Mouse (Mus musculus) lung, postnatal 0 days (tissue): ENCODE results near the gene Krt25. TPM values are rescaled to one million over a fixed set of nuclear protein-coding genes. Genes with fewer than 3 reads are reported as not detected.

Source experiments
- ATAC-seq: fragments of 200-750 bp; cut with Nextera tagmentation; 2 replicates; pipeline ENCODE4 v1.8.0; 2017; ENCODE audit warnings: moderate library complexity
- DNase-seq: peaks from one replicate; pipeline ENCODE4 v3.0.0-alpha.2; 2016; ENCODE audit warnings: low spot score
- H3K27ac ChIP-seq: fragments of 300-500 bp; sonication (generic); 2 replicates; pipeline ENCODE4 v1.5.1; 2014; ENCODE audit warnings: antibody characterized with exemption, mild to moderate bottlenecking, low read length, mixed read lengths
- H3K27me3 ChIP-seq: fragments of 300-500 bp; sonication (generic); replicated peaks from 2 replicates; pipeline ENCODE4 v1.6.1; 2014; ENCODE audit warnings: low read length, mixed read lengths; ENCODE audit not compliant: insufficient read depth
- H3K36me3 ChIP-seq: fragments of 300-500 bp; sonication (generic); 2 replicates; pipeline ENCODE4 v1.6.1; 2014; ENCODE audit warnings: low read length, mixed read lengths; ENCODE audit not compliant: insufficient read depth
- H3K4me1 ChIP-seq: fragments of 300-500 bp; sonication (generic); 2 replicates; pipeline ENCODE4 v1.6.1; 2014; ENCODE audit warnings: antibody characterized with exemption, low read depth, low read length, mixed read lengths; ENCODE audit not compliant: insufficient read depth
- H3K4me2 ChIP-seq: fragments of 300-500 bp; sonication (generic); replicated peaks from 2 replicates; pipeline ENCODE4 v1.6.1; 2014; ENCODE audit warnings: low read depth, mild to moderate bottlenecking, low read length, moderate library complexity, mixed read lengths
- H3K4me3 ChIP-seq: fragments of 300-500 bp; sonication (generic); 2 replicates; pipeline ENCODE4 v1.5.1; 2014; ENCODE audit warnings: low read depth, low read length
- H3K9ac ChIP-seq: fragments of 300-500 bp; sonication (generic); replicated peaks from 2 replicates; pipeline ENCODE4 v1.6.1; 2014; ENCODE audit warnings: low read depth, mild to moderate bottlenecking
- H3K9me3 ChIP-seq: fragments of 300-500 bp; sonication (generic); 2 replicates; pipeline ENCODE4 v1.6.1; 2016; ENCODE audit warnings: low read length, mixed read lengths
- CTCF ChIP-seq: IDR thresholded peaks from 2 replicates; pipeline ENCODE4 v1.5.1; 2016; ENCODE audit warnings: antibody characterized with exemption, mild to moderate bottlenecking
- EP300 ChIP-seq: IDR thresholded peaks from 2 replicates; pipeline ENCODE4 v1.6.1; 2016; ENCODE audit warnings: antibody characterized with exemption, mild to moderate bottlenecking, control low read depth
- WGBS: fragments of 180-500 bp; shearing (Covaris S2); extraction: QIAGEN DNeasy Blood & Tissue Kit; methylation state at CpG from one replicate; pipeline ENCODE4 v1.1.7; 2014; 5-methylcytosine and 5-hydroxymethylcytosine counted together
- polyA plus RNA-seq: library from polyadenylated mRNA; unstranded; fragments of >200 nt; fragmentation: Nextera tagmentation; extraction: Ambion mirVana; gene quantifications from 2 replicates; pipeline ENCODE4 v1.2.1, GENCODE M21; 2015

The Krt25 gene
- polyA plus RNA-seq, 1 experiment from 2014 or later = 0.11 TPM

DNA sequence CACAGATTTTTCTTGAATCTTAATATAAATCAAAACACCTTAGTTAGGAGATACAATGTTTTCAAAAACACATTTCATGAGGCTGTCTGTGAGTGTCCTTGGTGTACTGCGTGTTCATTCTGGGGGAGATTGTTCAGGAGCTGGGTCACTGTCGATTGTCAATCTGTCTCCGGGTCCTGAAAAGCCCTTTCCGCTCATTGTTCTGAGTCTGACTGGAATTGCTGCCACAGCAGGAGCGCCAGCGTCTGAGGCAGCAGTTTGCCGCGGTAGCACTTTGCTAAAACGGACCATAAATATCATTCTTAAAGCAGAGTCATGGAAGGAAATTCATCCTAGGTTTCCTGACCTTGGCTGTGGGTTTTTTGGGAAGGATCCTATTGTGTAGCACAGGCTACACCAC, 57.0 kb downstream of the Krt25 start:
- TF ChIP-seq CTCF (no peak), EP300 (no peak)
- no peak for ATAC-seq
- no peak overlapping the region for H3K4me3 ChIP-seq
- no peak overlapping the region for H3K9ac ChIP-seq
- WGBS = 52% methylated on average over 9 of the region's 9 CpGs
- H3K27me3 ChIP-seq = no peaks in the 10 kb centered on the region
- no peaks in the 10 kb centered on the region for H3K4me1 ChIP-seq
- H3K36me3 ChIP-seq = no peaks in the 10 kb centered on the region
- no peak for DNase-seq
- no peaks in the 10 kb centered on the region for H3K9me3 ChIP-seq
- H3K4me2 ChIP-seq = no peak overlapping the region
- H3K27ac ChIP-seq = no peak overlapping the region

Other genes starting within 250 kb of the Krt25 start
- gene Tns4, start 233.6 kb downstream of the Krt25 start, polyA plus RNA-seq = 0.13 and 0.24 TPM in 2 replicates
- gene Ccr7, start 167.9 kb downstream of the Krt25 start, polyA plus RNA-seq = 0.50 and 0.69 TPM in 2 replicates
- 133 and 136 TPM in 2 replicates for gene Smarce1, start 91.9 kb downstream of the Krt25 start, polyA plus RNA-seq
- 0.40 and 0.44 TPM in 2 replicates for gene Krt222, start 78.9 kb downstream of the Krt25 start, polyA plus RNA-seq
- gene Krt24, start 37.7 kb downstream of the Krt25 start, polyA plus RNA-seq = not detected in 2 replicates
- not detected in 2 replicates for gene Krt26, start 15.0 kb upstream of the Krt25 start, polyA plus RNA-seq
- not detected in 2 replicates for gene Krt27, start 28.2 kb upstream of the Krt25 start, polyA plus RNA-seq
- 0.17 and 0.19 TPM in 2 replicates for gene Krt28, start 52.0 kb upstream of the Krt25 start, polyA plus RNA-seq
- 18.4 and 19.6 TPM in 2 replicates for gene Krt10, start 66.4 kb upstream of the Krt25 start, polyA plus RNA-seq
- gene Krt12, start 99.3 kb upstream of the Krt25 start, polyA plus RNA-seq = not detected in 2 replicates
- 0.27 and 0.31 TPM in 2 replicates for gene Krt20, start 115.2 kb upstream of the Krt25 start, polyA plus RNA-seq
- gene Krt23, start 170.2 kb upstream of the Krt25 start, polyA plus RNA-seq = 8.2 and 9.7 TPM in 2 replicates
- not detected in 2 replicates for gene Krt39, start 198.4 kb upstream of the Krt25 start, polyA plus RNA-seq
- not detected in 2 replicates for gene Krt40, start 220.2 kb upstream of the Krt25 start, polyA plus RNA-seq
- not detected in 2 replicates for gene Krtap3-3, start 227.9 kb upstream of the Krt25 start, polyA plus RNA-seq
- gene Krtap3-2, start 233.9 kb upstream of the Krt25 start, polyA plus RNA-seq = not detected in 2 replicates
- gene Gm11939, start 236.5 kb upstream of the Krt25 start, polyA plus RNA-seq = not detected in 2 replicates
- not detected in 2 replicates for gene Krtap3-1, start 243.7 kb upstream of the Krt25 start, polyA plus RNA-seq